Mouse (Mus musculus) spleen, adult 10 weeks (tissue): ENCODE measurements around the gene Fgr. TPM values are rescaled to one million over a fixed set of nuclear protein-coding genes. Genes with fewer than 3 reads are reported as not detected.

ENCODE experiments used
- polyA plus RNA-seq: library from polyadenylated mRNA; stranded (reverse); fragments of 350-450 nt; fragmentation: Illumina TruSeq; extraction: RNeasy Lipid Tissue Mini Kit (QIAGEN cat#74804); gene quantifications from one replicate; pipeline ENCODE4 v1.2.3, GENCODE M21; 2015; ENCODE audit warnings: low replicate concordance; ENCODE audit not compliant: insufficient read depth

Gene Fgr
- 59.3 TPM for polyA plus RNA-seq

DNA sequence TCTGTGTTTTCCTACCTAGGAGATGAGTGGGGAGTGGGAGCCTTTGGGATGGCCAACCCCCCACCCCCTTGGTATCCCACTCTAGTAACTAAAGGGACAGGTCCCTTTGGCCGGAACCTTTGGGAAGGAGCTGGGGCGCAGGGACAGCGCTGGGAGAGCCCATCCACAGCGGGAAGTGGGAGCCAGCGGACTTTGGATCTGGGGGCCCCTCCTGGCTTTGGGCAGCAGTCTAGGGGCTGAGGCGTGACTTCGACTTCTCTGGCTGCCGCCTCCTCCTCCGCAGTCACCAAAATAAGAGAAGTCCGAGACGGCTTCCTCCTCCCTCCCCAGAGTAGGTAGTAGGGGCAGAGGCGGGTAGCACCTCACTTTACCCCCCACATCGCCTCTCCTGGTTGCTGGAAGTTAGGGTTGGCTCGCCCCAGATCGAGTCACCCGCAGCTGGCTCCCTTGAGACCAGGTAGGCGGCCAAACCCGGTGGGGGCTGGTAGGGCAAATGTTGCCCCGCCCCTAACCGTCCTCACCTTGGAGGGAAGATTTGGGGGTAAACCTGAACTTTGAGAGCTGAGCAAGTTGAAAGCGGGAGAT, at the start of gene Fgr:
TSS of gene Fgr (plus strand) at position 282 of the 585 bp plus-strand sequence.

DNA sequence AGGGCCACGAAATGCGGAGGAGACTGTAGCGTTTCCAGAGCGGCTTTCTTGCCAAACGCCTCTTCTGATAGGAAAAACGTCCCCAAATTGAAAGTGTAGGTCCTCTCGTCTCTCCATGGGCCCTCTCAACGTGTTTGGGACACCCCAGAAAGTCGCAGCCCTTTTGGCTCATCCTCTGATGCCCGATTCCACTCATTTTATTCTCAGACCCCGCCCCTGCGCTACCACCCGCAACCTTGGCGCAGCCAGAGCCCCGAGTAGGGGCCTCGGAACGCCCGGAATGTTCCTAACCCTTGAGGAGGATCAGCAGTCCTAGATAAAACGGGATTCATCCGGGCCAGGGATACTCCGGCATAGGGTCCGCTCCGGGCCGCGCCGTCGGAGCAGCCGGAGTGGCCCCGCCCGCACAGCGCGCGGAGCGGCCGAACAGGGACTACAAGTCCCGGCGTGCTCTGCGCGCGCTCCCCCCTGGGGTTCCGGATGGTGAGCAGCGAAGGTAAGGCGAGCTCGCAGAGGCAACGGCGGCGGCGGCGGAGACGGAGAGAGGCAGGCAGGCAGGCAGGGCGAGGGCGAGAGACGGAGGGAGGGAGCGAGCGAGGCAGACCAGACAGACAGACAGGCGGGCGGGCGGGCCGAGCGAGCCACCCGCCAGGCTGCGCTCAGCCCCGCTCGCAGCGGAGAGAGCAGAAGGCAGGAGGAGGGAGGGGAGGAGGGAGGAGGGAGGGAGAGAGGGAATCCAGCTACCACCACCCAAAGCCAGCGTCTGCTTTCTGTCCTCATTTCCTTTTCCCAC, 37.3 kb downstream of the Fgr start, which contains the start of gene Ahdc1:
TSS of gene Ahdc1 (plus strand) at position 233 of the 793 bp plus-strand sequence.

Other genes with a start within 250 kb of the Fgr start
- gene Xkr8, start 241.5 kb upstream of the Fgr start, polyA plus RNA-seq: 2.7 TPM
- 1.1 TPM for gene Smpdl3b, start 216.8 kb upstream of the Fgr start, polyA plus RNA-seq
- 24.6 TPM for gene Rpa2, start 205.8 kb upstream of the Fgr start, polyA plus RNA-seq
- gene Themis2, start 177.7 kb upstream of the Fgr start, polyA plus RNA-seq: 85.3 TPM
- 47.1 TPM for gene Ppp1r8, start 130.9 kb upstream of the Fgr start, polyA plus RNA-seq
- 55.2 TPM for gene Stx12, start 89.6 kb upstream of the Fgr start, polyA plus RNA-seq
- 28.6 TPM for gene Fam76a, start 51.5 kb upstream of the Fgr start, polyA plus RNA-seq
- gene Ahdc1, start 37.2 kb downstream of the Fgr start, polyA plus RNA-seq: 5.2 TPM
- 94.9 TPM for gene Wasf2, start 156.4 kb downstream of the Fgr start, polyA plus RNA-seq
- not detected for gene Cd164l2, start 238.0 kb downstream of the Fgr start, polyA plus RNA-seq
- gene Gpr3, start 238.4 kb downstream of the Fgr start, polyA plus RNA-seq: not detected